Mouse (Mus musculus): ENCODE measurements around the gene Abcc9. TPM values are rescaled to one million over a fixed set of nuclear protein-coding genes. Genes with fewer than 3 reads are reported as not detected.
A peak's percentile ranks its signal among the peaks of the same experiment; 100 is the strongest.

Abcc9 gene
- total RNA-seq, 2 experiments from 2014 or later = not detected

GRCm38 (mm10) chr6:142634530-142635184, 67.5 kb downstream of the Abcc9 start:
- no peak for ATAC-seq (replicated peaks; ENCODE audit: poor library complexity, severe bottlenecking)

- ATAC-seq (replicated peaks; ENCODE audit: poor library complexity, severe bottlenecking) = no peak
Observed at GRCm38 (mm10) chr6:142623351-142623750, 78.8 kb downstream of the Abcc9 start.

GRCm38 (mm10) chr6:142616659-142617058, 85.5 kb downstream of the Abcc9 start:
- ATAC-seq (replicated peaks; ENCODE audit: poor library complexity, severe bottlenecking) = no peak

- ATAC-seq (replicated peaks; ENCODE audit: poor library complexity, severe bottlenecking) = peak; percentile 22; the same call in 1 of the 2 replicates
Observed at GRCm38 (mm10) chr6:142614324-142614723, 87.8 kb downstream of the Abcc9 start.

DNA sequence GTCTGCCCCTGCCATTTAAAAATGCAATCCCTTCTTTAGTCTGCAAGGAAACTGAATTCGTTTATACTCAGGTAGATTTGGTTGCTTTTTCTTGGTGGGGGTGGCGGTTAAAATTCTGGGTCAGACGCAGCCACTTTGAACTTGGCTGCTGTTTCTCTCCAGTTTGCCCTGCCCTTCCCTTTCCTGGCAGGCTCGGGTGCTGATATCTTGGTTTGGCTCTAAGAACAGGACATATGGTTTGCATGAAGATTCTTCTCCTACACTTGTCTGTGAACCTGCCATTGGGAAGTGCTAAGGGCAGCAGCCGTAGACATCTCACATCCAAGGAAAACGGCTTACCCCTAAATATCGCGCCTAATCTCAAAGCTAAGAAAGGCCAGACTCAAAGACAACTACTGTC, 89.7 kb downstream of the Abcc9 start:
- no peak for ATAC-seq (replicated peaks; ENCODE audit: poor library complexity, severe bottlenecking)

DNA sequence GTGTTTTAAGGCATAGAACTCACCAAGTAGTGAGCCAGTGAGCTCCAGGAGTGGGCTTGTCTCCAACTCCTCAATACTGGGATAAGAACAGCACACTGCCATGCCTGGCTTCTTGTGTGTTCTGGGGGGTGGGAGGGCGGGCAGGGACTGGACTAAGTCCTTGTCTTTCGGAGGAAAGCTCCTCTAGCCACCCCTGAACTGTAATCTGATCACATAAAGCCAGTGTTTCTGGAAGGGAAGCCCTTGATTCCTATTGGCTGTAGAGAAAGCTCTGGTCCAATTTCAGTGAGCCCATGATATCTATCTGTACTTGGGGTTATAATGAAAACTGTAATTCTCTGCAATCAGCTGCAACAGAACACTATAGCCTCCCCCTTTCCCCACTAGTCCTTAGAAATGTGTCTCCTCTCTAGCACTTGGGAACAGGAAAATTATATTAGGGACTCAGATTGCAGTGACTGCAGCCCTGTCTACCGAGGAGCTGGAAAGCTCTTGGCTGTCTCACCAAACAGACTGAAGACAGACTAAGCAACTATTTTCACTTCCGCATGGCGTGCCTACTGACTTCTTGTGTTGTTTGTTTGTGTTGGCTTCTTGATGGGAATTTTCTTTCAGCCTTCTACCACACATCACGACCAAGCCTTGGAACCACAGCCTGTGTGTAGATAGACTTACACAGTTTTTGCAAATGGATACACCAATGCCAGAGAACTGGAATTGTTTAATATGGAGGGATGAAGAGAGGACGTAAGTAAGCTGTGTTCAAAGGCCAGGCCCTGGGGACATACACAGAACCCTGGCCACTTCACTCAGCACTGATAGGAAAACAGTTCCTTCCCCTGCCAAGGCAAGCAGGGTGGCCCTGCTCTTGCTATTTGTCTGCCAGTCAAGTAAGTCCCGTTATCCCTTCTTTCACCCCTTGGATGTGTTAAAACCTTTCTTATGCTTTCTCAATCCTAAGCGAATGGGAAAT, 92.4 kb downstream of the Abcc9 start:
- no peak for ATAC-seq (replicated peaks; ENCODE audit: poor library complexity, severe bottlenecking)

GRCm38 (mm10) chr6:142607080-142607479, 95.0 kb downstream of the Abcc9 start:
- no peak for ATAC-seq (replicated peaks; ENCODE audit: poor library complexity, severe bottlenecking)

- ATAC-seq (replicated peaks; ENCODE audit: poor library complexity, severe bottlenecking) = no peak
Observed at GRCm38 (mm10) chr6:142602772-142603171, 99.3 kb downstream of the Abcc9 start.

DNA sequence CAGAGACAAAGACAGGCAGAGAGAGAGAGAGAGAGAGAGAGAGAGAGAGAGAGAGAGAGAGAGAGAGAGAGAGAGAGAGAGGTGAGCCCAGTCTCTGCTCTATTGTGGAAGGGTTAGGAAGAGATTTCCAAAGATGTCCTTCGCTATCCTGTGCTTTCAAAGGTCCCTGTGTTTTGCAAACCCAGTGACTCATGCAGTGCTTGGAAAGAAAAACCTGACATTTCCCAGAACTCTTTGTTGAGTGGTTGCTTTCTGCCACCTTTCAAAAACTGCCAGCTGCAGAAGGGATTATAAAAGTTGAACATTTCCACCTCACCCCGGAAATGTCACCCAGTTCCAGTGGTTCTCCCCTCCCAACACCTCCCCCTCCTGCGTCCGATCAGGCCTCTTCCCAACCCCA, 123.3 kb downstream of the Abcc9 start:
- ATAC-seq (replicated peaks; ENCODE audit: poor library complexity, severe bottlenecking) = no peak

DNA sequence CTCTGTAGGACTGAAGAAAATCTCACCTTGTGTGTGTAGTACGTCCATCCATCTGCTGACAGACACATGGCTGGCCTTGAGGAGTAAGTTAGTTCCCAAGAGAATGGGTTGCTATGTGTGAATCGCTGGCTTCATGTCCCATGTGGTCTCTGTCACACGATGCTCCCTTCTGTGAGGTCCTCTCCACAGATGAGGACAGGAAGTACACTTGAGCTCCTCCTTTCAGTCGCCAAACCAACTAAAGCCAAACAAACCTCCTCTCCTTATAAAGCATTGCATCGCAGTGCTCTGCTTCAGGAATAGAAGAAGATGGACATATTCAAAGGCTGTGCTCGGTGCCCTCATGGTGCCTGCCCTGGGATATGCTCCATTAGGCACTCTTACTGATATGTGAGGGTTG, 124.3 kb downstream of the Abcc9 start:
- no peak for ATAC-seq (replicated peaks; ENCODE audit: poor library complexity, severe bottlenecking)

DNA sequence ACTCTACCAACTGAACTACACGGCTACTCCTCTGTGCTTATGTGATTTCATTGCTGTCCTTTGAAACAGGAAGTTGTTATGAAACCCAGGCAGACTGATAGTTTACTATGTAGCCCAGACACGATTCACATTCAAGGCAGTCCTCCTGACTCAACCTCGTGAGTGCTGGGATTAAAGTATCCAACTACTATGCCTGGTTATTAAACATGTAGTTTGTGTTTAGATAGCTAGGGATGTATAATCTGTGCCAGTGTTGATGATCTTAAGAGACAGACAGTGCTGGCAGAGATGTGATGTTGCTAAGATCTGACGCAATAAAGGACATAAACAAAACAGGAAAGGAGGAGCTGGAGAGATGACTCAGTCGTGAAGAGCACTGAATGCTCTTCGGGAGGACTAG, 129.2 kb downstream of the Abcc9 start:
- ATAC-seq (replicated peaks; ENCODE audit: poor library complexity, severe bottlenecking) = peak; percentile 86

GRCm38 (mm10) chr6:142571629-142572360, 130.3 kb downstream of the Abcc9 start:
- ATAC-seq (replicated peaks; ENCODE audit: poor library complexity, severe bottlenecking) = no peak

- ATAC-seq (replicated peaks; ENCODE audit: poor library complexity, severe bottlenecking) = peak; percentile 40
Observed at GRCm38 (mm10) chr6:142571055-142571618, 131.0 kb downstream of the Abcc9 start, which contains the start of gene Kcnj8. TSS of gene Kcnj8 (minus strand) at chr6:142571614.

DNA sequence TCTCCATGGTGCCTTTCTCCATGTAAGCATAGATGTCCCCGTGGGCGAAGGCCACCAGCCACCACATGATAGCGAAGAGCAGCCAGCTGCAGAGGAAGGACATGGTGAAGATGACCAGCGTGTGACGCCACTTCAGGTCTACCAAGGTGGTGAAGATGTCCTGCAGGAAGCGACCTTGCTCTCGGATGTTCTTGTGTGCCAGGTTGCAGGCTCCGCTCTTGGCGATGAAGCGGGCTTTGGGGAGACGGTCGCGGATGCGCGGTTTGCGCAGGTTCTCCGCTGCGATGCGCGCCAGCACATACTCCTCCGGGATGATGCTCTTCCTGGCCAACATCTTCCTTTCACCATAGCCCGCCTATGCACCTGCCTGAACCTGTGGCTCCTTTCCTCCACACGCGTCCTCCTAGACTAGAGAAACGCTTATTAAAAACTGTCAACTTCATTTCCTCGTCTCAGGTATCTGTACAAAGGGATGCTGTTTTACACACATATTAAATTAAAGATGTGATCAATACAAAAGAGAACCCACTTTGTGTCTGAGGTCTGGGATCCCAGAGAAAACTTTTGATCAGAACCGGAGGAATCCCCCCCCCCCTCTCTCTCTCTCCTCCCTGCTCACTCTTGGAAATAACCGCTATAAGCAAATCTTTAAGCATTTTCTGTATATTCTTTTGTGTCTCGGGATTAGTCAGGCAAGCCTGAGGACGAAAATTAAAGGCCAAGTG, 131.9 kb downstream of the Abcc9 start:
- ATAC-seq (replicated peaks; ENCODE audit: poor library complexity, severe bottlenecking) = no peak

- ATAC-seq (replicated peaks; ENCODE audit: poor library complexity, severe bottlenecking) = no peak
Observed at GRCm38 (mm10) chr6:142568713-142569357, 133.3 kb downstream of the Abcc9 start.

GRCm38 (mm10) chr6:142567452-142567851, 134.7 kb downstream of the Abcc9 start:
- no peak for ATAC-seq (replicated peaks; ENCODE audit: poor library complexity, severe bottlenecking)

- ATAC-seq (replicated peaks; ENCODE audit: poor library complexity, severe bottlenecking) = no peak
Observed at GRCm38 (mm10) chr6:142564746-142565145, 137.4 kb downstream of the Abcc9 start.

GRCm38 (mm10) chr6:142561151-142561550, 141.0 kb downstream of the Abcc9 start:
- peak; percentile 84 for ATAC-seq (replicated peaks; ENCODE audit: poor library complexity, severe bottlenecking)
